Mouse (Mus musculus): ENCODE measurements around the gene Gm43191.

DNA sequence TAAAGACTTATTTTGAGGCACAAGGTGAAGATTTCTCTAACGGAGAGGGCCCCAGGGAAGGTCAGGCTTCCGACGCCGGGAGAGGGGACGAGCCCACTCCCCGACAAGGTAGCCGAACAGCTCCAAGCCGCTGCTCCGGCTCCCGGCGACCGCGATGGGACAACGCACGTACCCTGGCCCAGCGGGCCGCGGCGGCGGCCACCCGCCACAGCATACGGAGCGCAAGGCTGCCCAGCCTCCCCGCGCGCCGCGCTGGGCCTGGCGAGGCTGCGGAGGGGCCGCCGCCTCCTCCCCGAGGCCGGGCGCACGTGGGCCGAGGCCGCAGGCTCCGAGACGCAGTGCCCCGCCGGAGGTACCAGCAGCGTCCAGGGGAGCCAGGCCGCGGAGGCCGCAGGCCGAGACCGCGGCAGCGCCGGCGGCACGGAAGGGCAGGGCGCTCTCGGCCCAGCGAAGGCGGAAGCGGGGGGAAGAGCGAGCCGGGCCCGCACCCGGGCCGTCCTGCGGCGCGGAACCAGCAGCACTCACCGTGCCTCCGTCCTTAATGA is 19.1 kb downstream of the Gm43191 start:
- TF ChIP-seq GATA1 (IDR thresholded peaks at IDR 0.05; ENCODE audit: borderline replicate concordance, low read length) (no peak), TAL1 (conservative IDR thresholded peaks at IDR 0.05; ENCODE audit: low read depth, low read length) (no peak), CTCF (IDR thresholded peaks at IDR 0.05; ENCODE audit: low read depth, low read length) (no peak)

Data from G1E (cell line).